Mouse (Mus musculus) thymus, adult 2 months (tissue): ENCODE data around the gene Patj. TPM values are rescaled to one million over a fixed set of nuclear protein-coding genes. Genes with fewer than 3 reads are reported as not detected.
A peak's percentile ranks its signal among the peaks of the same experiment; 100 is the strongest.

Experiments
- DNase-seq: peaks from one replicate; pipeline ENCODE4 v3.0.0; 2021
- H3K27ac ChIP-seq: fragments of 200-500 bp; 2 replicates; pipeline ENCODE4 v1.5.1; 2012; ENCODE audit warnings: low read length, control low read depth; ENCODE audit not compliant: control insufficient read depth, insufficient read depth
- H3K27me3 ChIP-seq: fragments of 200-500 bp; 2 replicates; pipeline ENCODE4 v1.6.1; 2012; ENCODE audit warnings: mild to moderate bottlenecking, low read length, moderate library complexity, mixed read lengths; ENCODE audit not compliant: control insufficient read depth, insufficient read depth
- H3K36me3 ChIP-seq: fragments of 200-500 bp; 2 replicates; pipeline ENCODE4 v1.6.1; 2012; ENCODE audit warnings: mild to moderate bottlenecking, low read length, moderate library complexity; ENCODE audit not compliant: control insufficient read depth, insufficient read depth
- H3K4me1 ChIP-seq: fragments of 200-500 bp; replicated peaks from 2 replicates; pipeline ENCODE4 v1.6.1; 2012; ENCODE audit warnings: low read length; ENCODE audit not compliant: control insufficient read depth, insufficient read depth
- H3K4me3 ChIP-seq: fragments of 200-500 bp; 2 replicates; pipeline ENCODE4 v1.5.1; 2012; ENCODE audit warnings: mild to moderate bottlenecking, low read length, control low read depth, moderate library complexity; ENCODE audit not compliant: control insufficient read depth, insufficient read depth
- CTCF ChIP-seq: fragments of 200-500 bp; IDR thresholded peaks from 2 replicates; pipeline ENCODE4 v1.5.1; 2012; ENCODE audit warnings: mild to moderate bottlenecking, control low read depth, low read length, moderate library complexity, borderline replicate concordance; ENCODE audit not compliant: control insufficient read depth, poor library complexity, insufficient read depth; ENCODE audit errors: extremely low read depth
- POLR2A ChIP-seq: fragments of 200-500 bp; IDR thresholded peaks from 2 replicates; pipeline ENCODE4 v1.6.1; 2012; ENCODE audit warnings: mild to moderate bottlenecking, low read length, control low read depth, moderate library complexity; ENCODE audit not compliant: control insufficient read depth, poor library complexity, insufficient read depth; ENCODE audit errors: extremely low read depth
- WGBS: fragments of 180-500 bp; shearing (Covaris S2); methylation state at CpG from one replicate; pipeline ENCODE4 v1.1.7; 2018; 5-methylcytosine and 5-hydroxymethylcytosine counted together
- polyA plus RNA-seq: library from polyadenylated mRNA; depleted of rRNA; stranded (reverse); fragments of >200 nt; gene quantifications from 2 replicates; pipeline ENCODE4 v1.2.3, GENCODE M21; 2012; rRNA removed

The Patj gene
- 32.7 and 35.0 TPM in 2 replicates for polyA plus RNA-seq

GRCm38 (mm10) chr4:98395690-98396437, at the start of gene Patj:
Gene Patj, plus strand, starts transcription at chr4:98395785.
- TF ChIP-seq CTCF (no peak), POLR2A (no peak)
- DNase-seq: peak; percentile 56
- H3K36me3 ChIP-seq: no peaks in the 10 kb centered on the region
- H3K4me3 ChIP-seq: peak within 1 kb of the TSS; percentile 76
- peaks cover 2% of the 10 kb centered on the region for H3K4me1 ChIP-seq
- H3K27ac ChIP-seq: no peak within 1 kb of the TSS
- no peaks in the 10 kb centered on the region for H3K27me3 ChIP-seq
- WGBS: 3% methylated on average over 73 of the region's 73 CpGs

GRCm38 (mm10) chr4:98348580-98348979, 47.0 kb upstream of the Patj start:
- Histone ChIP-seq H3K27me3 (no peaks in the 10 kb centered on the region), H3K4me1 (no peaks in the 10 kb centered on the region), H3K4me3 (no peak overlapping the region), H3K36me3 (no peaks in the 10 kb centered on the region), H3K27ac (no peak overlapping the region)
- DNase-seq: no peak
- WGBS: 79% methylated on average over 5 of the region's 5 CpGs
- TF ChIP-seq CTCF (no peak), POLR2A (no peak)

- no peak overlapping the region for H3K4me3 ChIP-seq
- H3K36me3 ChIP-seq: peaks cover 7% of the 10 kb centered on the region
- no peak for DNase-seq
- H3K27ac ChIP-seq: no peak overlapping the region
- over 99% methylated on average over 9 of the region's 9 CpGs for WGBS
- H3K27me3 ChIP-seq: no peaks in the 10 kb centered on the region
- no peak for TF ChIP-seq CTCF
- no peak for TF ChIP-seq POLR2A
- H3K4me1 ChIP-seq: no peaks in the 10 kb centered on the region
These were observed 37.4 kb upstream of the Patj start for GRCm38 (mm10) chr4:98358034-98358809.

- peak; percentile 40 for DNase-seq
- TF ChIP-seq POLR2A (no peak), CTCF (no peak)
- H3K27me3 ChIP-seq: no peaks in the 10 kb centered on the region
- H3K4me3 ChIP-seq: no peak overlapping the region
- H3K4me1 ChIP-seq: no peaks in the 10 kb centered on the region
- WGBS: 84% methylated on average over 4 of the region's 4 CpGs
- H3K27ac ChIP-seq: no peak overlapping the region
- H3K36me3 ChIP-seq: peaks cover 6% of the 10 kb centered on the region
These were observed 20.2 kb upstream of the Patj start for GRCm38 (mm10) chr4:98375401-98375800.

- TF ChIP-seq CTCF: no peak
- no peak for TF ChIP-seq POLR2A
- no peaks in the 10 kb centered on the region for H3K36me3 ChIP-seq
- no peak overlapping the region for H3K27ac ChIP-seq
- no peak overlapping the region for H3K4me3 ChIP-seq
- WGBS: 94% methylated on average over 2 of the region's 2 CpGs
- no peaks in the 10 kb centered on the region; the same call in 1 of the 2 replicates for H3K4me1 ChIP-seq
- DNase-seq: no peak
- no peaks in the 10 kb centered on the region for H3K27me3 ChIP-seq
These were observed 18.6 kb upstream of the Patj start for GRCm38 (mm10) chr4:98376943-98377342.

- H3K4me3 ChIP-seq: peak within 1 kb of the TSS; percentile 77
- TF ChIP-seq POLR2A (peak; percentile 90), CTCF (no peak)
- no peak within 1 kb of the TSS for H3K27ac ChIP-seq
- no peaks in the 10 kb centered on the region for H3K27me3 ChIP-seq
- peak; percentile 82 for DNase-seq
- no peaks in the 10 kb centered on the region; the same call in 1 of the 2 replicates for H3K4me1 ChIP-seq
- WGBS: 1% methylated on average over 46 of the region's 46 CpGs
- no peaks in the 10 kb centered on the region for H3K36me3 ChIP-seq
These were observed 12.7 kb upstream of the Patj start, which contains the start of gene Tm2d1 for GRCm38 (mm10) chr4:98382716-98383424. Gene Tm2d1, minus strand, starts transcription at chr4:98383306.
